Mouse (Mus musculus) kidney, embryonic 16.5 days (tissue): ENCODE measurements around the gene Selenoo. TPM values are rescaled to one million over a fixed set of nuclear protein-coding genes. Genes with fewer than 3 reads are reported as not detected.

Experiments
- ATAC-seq: fragments of 200-750 bp; cut with Nextera tagmentation; 2 replicates; pipeline ENCODE4 v1.8.0; 2017; ENCODE audit warnings: moderate TSS enrichment; ENCODE audit not compliant: low FRiP score, low TSS enrichment
- H3K27ac ChIP-seq: fragments of 300-500 bp; sonication (generic); 2 replicates; pipeline ENCODE4 v1.5.1; 2014; ENCODE audit warnings: low read length
- H3K27me3 ChIP-seq: fragments of 300-500 bp; sonication (generic); 2 replicates; pipeline ENCODE4 v1.6.1; 2014; ENCODE audit warnings: low read length, control low read depth, mixed read lengths; ENCODE audit not compliant: insufficient read depth
- H3K36me3 ChIP-seq: fragments of 300-500 bp; sonication (generic); 2 replicates; pipeline ENCODE4 v1.6.1; 2014; ENCODE audit warnings: low read length, control low read depth, mixed read lengths; ENCODE audit not compliant: insufficient read depth
- H3K4me1 ChIP-seq: fragments of 300-500 bp; sonication (generic); 2 replicates; pipeline ENCODE4 v1.6.1; 2014; ENCODE audit warnings: low read length, control low read depth, mixed read lengths; ENCODE audit not compliant: insufficient read depth
- H3K4me2 ChIP-seq: fragments of 300-500 bp; sonication (generic); replicated peaks from 2 replicates; pipeline ENCODE4 v1.6.1; 2014; ENCODE audit warnings: low read depth, low read length
- H3K4me3 ChIP-seq: fragments of 300-500 bp; sonication (generic); 2 replicates; pipeline ENCODE4 v1.5.1; 2014; ENCODE audit warnings: mild to moderate bottlenecking, low read length
- H3K9ac ChIP-seq: fragments of 300-500 bp; sonication (generic); replicated peaks from 2 replicates; pipeline ENCODE4 v1.6.1; 2014; ENCODE audit warnings: low read length
- H3K9me3 ChIP-seq: fragments of 300-500 bp; sonication (generic); 2 replicates; pipeline ENCODE4 v1.6.1; 2016; ENCODE audit warnings: low read length, control low read depth
- WGBS: fragments of 180-500 bp; shearing (Covaris S2); extraction: QIAGEN DNeasy Blood & Tissue Kit; methylation state at CpG from one replicate; pipeline ENCODE4 v1.1.7; 2014; 5-methylcytosine and 5-hydroxymethylcytosine counted together
- polyA plus RNA-seq: library from polyadenylated mRNA; unstranded; fragments of >200 nt; fragmentation: Nextera tagmentation; extraction: Ambion mirVana; gene quantifications from 2 replicates; pipeline ENCODE4 v1.2.1, GENCODE M21; 2015

Gene Selenoo
- polyA plus RNA-seq, 1 experiment from 2014 or later = 19.7 TPM

GRCm38 (mm10) chr15:89144965-89145364, 56.1 kb downstream of the Selenoo start:
- Histone ChIP-seq H3K4me3 (no peak overlapping the region), H3K9ac (no peak overlapping the region), H3K27ac (no peak overlapping the region), H3K4me1 (peaks cover 54% of the 10 kb centered on the region), H3K4me2 (no peak overlapping the region), H3K9me3 (no peaks in the 10 kb centered on the region), H3K36me3 (no peaks in the 10 kb centered on the region), H3K27me3 (peaks cover 12% of the 10 kb centered on the region)
- 83% methylated on average over 11 of the region's 11 CpGs for WGBS
- no peak for ATAC-seq

GRCm38 (mm10) chr15:89145813-89146350, 57.0 kb downstream of the Selenoo start:
- peaks cover 4% of the 10 kb centered on the region; the same call in 1 of the 2 replicates for H3K27me3 ChIP-seq
- ATAC-seq = no peak
- no peaks in the 10 kb centered on the region for H3K9me3 ChIP-seq
- no peak overlapping the region for H3K9ac ChIP-seq
- WGBS = 78% methylated on average over 24 of the region's 24 CpGs
- H3K4me1 ChIP-seq = peaks cover 50% of the 10 kb centered on the region
- H3K4me2 ChIP-seq = peak overlapping the region; percentile 71
- H3K4me3 ChIP-seq = peak overlapping the region; percentile 44
- H3K27ac ChIP-seq = no peak overlapping the region
- H3K36me3 ChIP-seq = no peaks in the 10 kb centered on the region

GRCm38 (mm10) chr15:89146537-89146936, 57.7 kb downstream of the Selenoo start:
- ATAC-seq = peak; percentile 37; the same call in 1 of the 2 replicates
- peaks cover 4% of the 10 kb centered on the region; the same call in 1 of the 2 replicates for H3K27me3 ChIP-seq
- peak overlapping the region; percentile 57 for H3K9ac ChIP-seq
- 1% methylated on average over 27 of the region's 27 CpGs for WGBS
- H3K4me2 ChIP-seq = peak overlapping the region; percentile 71
- H3K9me3 ChIP-seq = no peaks in the 10 kb centered on the region
- peak overlapping the region; percentile 44 for H3K4me3 ChIP-seq
- H3K36me3 ChIP-seq = no peaks in the 10 kb centered on the region
- no peak overlapping the region for H3K27ac ChIP-seq
- peaks cover 44% of the 10 kb centered on the region for H3K4me1 ChIP-seq

GRCm38 (mm10) chr15:89147024-89147423, 58.1 kb downstream of the Selenoo start:
- Histone ChIP-seq H3K9ac (peak overlapping the region; percentile 57), H3K36me3 (no peaks in the 10 kb centered on the region), H3K4me2 (peak overlapping the region; percentile 71), H3K9me3 (no peaks in the 10 kb centered on the region), H3K27ac (no peak overlapping the region), H3K4me3 (peak overlapping the region; percentile 44), H3K27me3 (peaks cover 4% of the 10 kb centered on the region; the same call in 1 of the 2 replicates), H3K4me1 (peaks cover 39% of the 10 kb centered on the region)
- ATAC-seq = no peak
- WGBS = 1% methylated on average over 16 of the region's 16 CpGs

GRCm38 (mm10) chr15:89147456-89147855, 58.6 kb downstream of the Selenoo start:
- H3K9me3 ChIP-seq = no peaks in the 10 kb centered on the region
- no peak overlapping the region for H3K9ac ChIP-seq
- H3K27ac ChIP-seq = no peak overlapping the region
- peaks cover 4% of the 10 kb centered on the region; the same call in 1 of the 2 replicates for H3K27me3 ChIP-seq
- no peak for ATAC-seq
- H3K36me3 ChIP-seq = no peaks in the 10 kb centered on the region
- WGBS = 22% methylated on average over 10 of the region's 10 CpGs
- H3K4me2 ChIP-seq = peak overlapping the region; percentile 71
- peaks cover 36% of the 10 kb centered on the region for H3K4me1 ChIP-seq
- peak overlapping the region; percentile 44 for H3K4me3 ChIP-seq

- no peaks in the 10 kb centered on the region for H3K9me3 ChIP-seq
- H3K9ac ChIP-seq = no peak overlapping the region
- H3K27me3 ChIP-seq = peaks cover 4% of the 10 kb centered on the region; the same call in 1 of the 2 replicates
- H3K4me3 ChIP-seq = no peak overlapping the region
- no peak; the same call in 1 of the 2 replicates for ATAC-seq
- H3K27ac ChIP-seq = no peak overlapping the region
- H3K4me1 ChIP-seq = peaks cover 36% of the 10 kb centered on the region
- H3K4me2 ChIP-seq = peak overlapping the region; percentile 93
- 47% methylated on average over 4 of the region's 4 CpGs for WGBS
- H3K36me3 ChIP-seq = no peaks in the 10 kb centered on the region
These were observed 59.0 kb downstream of the Selenoo start for GRCm38 (mm10) chr15:89147895-89148294.

GRCm38 (mm10) chr15:89148496-89149270, 59.8 kb downstream of the Selenoo start:
- Histone ChIP-seq H3K4me3 (peak overlapping the region; percentile 69), H3K27me3 (peaks cover 4% of the 10 kb centered on the region; the same call in 1 of the 2 replicates), H3K9me3 (no peaks in the 10 kb centered on the region), H3K9ac (peak overlapping the region; percentile 74), H3K4me2 (peak overlapping the region; percentile 93), H3K27ac (peak overlapping the region; percentile 37; the same call in 1 of the 2 replicates), H3K36me3 (0 out of 2 replicates have a peak, but pooled peaks cover under 1% of the 10 kb centered on the region), H3K4me1 (peaks cover 36% of the 10 kb centered on the region)
- WGBS = 6% methylated on average over 25 of the region's 25 CpGs
- ATAC-seq = no peak; the same call in 1 of the 2 replicates

- Histone ChIP-seq H3K9ac (peak within 1 kb of the TSS; percentile 74), H3K4me1 (peaks cover 36% of the 10 kb centered on the region), H3K4me3 (peak within 1 kb of the TSS; percentile 69), H3K36me3 (peaks cover 8% of the 10 kb centered on the region; the same call in 1 of the 2 replicates), H3K9me3 (no peaks in the 10 kb centered on the region), H3K4me2 (peak within 1 kb of the TSS; percentile 93), H3K27ac (peak within 1 kb of the TSS; percentile 37; the same call in 1 of the 2 replicates), H3K27me3 (peaks cover 4% of the 10 kb centered on the region; the same call in 1 of the 2 replicates)
- WGBS = under 1% methylated on average over 52 of the region's 61 CpGs
- ATAC-seq = peak; percentile 52
These were observed 60.6 kb downstream of the Selenoo start, which contains the start of gene Mapk11 for GRCm38 (mm10) chr15:89149271-89150040. Mapk11 (minus strand) TSS chr15:89149628.
